Mouse (Mus musculus) brown adipose tissue, adult 24 weeks (tissue): ENCODE results near the gene Hdac4. TPM values are rescaled to one million over a fixed set of nuclear protein-coding genes. Genes with fewer than 3 reads are reported as not detected.

Experiments used
- H3K27ac ChIP-seq: fragments of 200-500 bp; replicated peaks from 2 replicates; pipeline ENCODE4 v1.5.1; 2012; ENCODE audit warnings: low read depth, mild to moderate bottlenecking, low read length
- H3K4me1 ChIP-seq: fragments of 200-500 bp; 2 replicates; pipeline ENCODE4 v1.6.1; 2012; ENCODE audit warnings: low read length, mixed read lengths; ENCODE audit not compliant: control insufficient read depth, insufficient read depth, insufficient read length
- H3K4me3 ChIP-seq: fragments of 200-500 bp; 2 replicates; pipeline ENCODE4 v1.5.1; 2012; ENCODE audit warnings: low read depth, mild to moderate bottlenecking, low read length, moderate library complexity; ENCODE audit not compliant: insufficient read depth
- polyA plus RNA-seq: library from polyadenylated mRNA; stranded (reverse); fragments of >200 nt; gene quantifications from 2 replicates; pipeline ENCODE4 v1.2.4, GENCODE M21; 2012; ENCODE audit not compliant: missing spikeins, insufficient read depth, insufficient read length

The Hdac4 gene
- polyA plus RNA-seq, 1 experiment, result 4.9 TPM

DNA sequence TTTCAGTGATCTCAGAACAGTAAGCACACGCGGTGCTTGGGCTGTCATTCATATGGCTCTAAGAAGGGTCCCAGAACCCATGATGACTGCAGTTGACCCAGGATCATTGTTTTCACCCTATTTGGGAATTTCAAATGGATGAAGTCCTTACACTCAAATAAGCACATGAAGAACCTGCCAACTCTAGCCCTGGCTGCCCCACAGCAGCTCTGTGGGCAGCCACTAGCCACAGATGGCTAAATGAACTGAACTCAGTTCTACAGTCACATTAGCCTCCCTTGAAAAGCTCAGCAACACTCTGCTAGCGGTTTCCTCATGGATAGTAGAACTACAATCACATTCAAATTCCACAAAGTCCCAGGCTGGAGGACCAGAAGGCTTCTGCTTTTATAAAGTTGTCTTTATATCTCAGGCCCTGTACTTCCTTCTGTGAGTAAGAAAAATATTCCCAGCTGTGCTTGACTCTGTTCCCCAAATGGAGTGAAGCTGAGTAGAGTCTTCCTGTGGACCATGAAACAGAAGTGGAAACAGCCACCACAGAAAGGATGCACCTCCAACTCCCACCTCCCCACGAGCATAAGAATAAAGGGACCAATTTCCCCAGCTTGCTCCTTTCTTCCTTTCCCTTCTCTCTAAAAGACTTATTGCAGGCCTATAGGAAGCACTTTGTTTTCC lies 88.9 kb downstream of the Hdac4 start:
- no peak overlapping the region for H3K27ac ChIP-seq
- H3K4me3 ChIP-seq, result no peak overlapping the region
- H3K4me1 ChIP-seq, result peaks cover 21% of the 10 kb centered on the region; the same call in 1 of the 2 replicates

DNA sequence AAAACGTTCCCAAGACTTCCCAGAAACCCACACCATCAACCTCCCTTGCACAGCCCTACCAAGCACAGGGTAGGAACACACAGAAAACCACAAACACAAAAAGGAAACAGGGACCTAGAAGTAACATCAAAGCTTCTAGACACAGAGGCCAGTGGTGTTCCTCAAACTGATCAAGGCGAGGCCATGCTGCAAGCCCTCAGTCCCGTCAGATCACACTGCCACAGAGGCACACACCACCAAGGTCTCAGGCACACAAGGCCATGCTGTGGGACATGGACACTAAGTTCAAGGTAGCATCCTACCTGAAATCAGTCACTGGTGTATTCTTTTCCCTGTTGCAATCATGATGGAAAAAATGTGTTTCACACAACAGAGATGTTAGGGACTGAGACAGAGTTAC lies 90.8 kb downstream of the Hdac4 start:
- peaks cover 20% of the 10 kb centered on the region; the same call in 1 of the 2 replicates for H3K4me1 ChIP-seq
- no peak overlapping the region for H3K27ac ChIP-seq
- H3K4me3 ChIP-seq, result no peak overlapping the region

DNA sequence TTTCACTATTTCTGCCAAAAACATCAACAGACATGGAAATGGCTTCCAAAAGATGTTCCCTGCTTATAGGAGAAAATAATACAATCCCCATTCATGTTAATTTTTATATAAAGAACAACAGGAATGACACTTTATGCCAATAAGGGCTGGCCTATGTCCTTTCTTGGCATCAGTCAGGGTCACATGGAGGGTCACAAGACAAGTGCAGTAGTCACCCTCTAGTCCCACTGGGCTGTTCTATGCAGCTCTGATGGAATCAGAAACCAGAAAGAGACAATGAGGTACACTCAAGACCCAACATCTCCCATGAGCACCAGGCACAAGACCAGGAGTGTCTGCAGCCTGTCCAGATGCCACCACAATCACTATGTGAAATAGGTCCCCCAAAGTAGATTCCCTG lies 91.5 kb downstream of the Hdac4 start:
- peaks cover 22% of the 10 kb centered on the region; the same call in 1 of the 2 replicates for H3K4me1 ChIP-seq
- no peak overlapping the region for H3K4me3 ChIP-seq
- no peak overlapping the region for H3K27ac ChIP-seq

DNA sequence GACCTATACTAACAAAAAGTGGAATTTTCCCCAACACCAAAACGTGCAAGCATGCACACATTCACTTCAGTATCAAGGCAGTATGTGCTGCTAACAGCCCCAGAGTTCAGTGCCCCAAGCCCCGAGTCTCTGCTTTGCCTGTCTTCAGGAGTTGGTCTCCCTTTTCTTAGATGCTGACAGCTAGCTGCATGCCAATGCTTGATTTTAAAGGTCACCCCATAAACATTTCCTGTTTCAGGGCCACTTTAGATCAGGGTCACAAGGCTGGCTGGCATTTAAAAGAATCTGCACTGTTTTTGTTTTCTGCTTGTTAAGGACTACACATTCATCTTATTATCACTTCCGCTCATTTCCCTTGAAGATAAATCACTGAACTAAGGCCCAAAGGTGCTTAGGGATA lies 92.1 kb downstream of the Hdac4 start:
- Histone ChIP-seq H3K27ac (no peak overlapping the region), H3K4me1 (peaks cover 22% of the 10 kb centered on the region; the same call in 1 of the 2 replicates), H3K4me3 (no peak overlapping the region)

DNA sequence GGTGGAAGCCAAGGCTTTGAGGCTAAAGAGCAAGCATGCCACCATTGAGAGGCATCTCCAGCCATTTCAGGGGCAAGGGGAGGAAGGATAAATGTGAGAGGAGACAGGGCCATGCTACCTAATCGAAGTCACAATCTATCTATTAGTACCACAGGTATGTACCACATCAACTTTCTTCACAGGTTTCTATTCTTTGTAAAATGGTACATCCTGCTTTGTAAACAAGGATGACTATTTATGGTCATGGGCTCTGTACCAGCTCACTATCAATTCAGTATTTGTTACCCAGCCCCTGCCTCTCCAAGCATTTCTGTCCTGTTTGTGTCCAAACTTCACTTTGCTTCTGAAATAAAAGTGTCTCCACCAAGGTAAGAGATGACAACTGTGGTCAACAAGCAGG lies 92.7 kb downstream of the Hdac4 start:
- Histone ChIP-seq H3K27ac (no peak overlapping the region), H3K4me1 (peaks cover 22% of the 10 kb centered on the region; the same call in 1 of the 2 replicates), H3K4me3 (no peak overlapping the region)

DNA sequence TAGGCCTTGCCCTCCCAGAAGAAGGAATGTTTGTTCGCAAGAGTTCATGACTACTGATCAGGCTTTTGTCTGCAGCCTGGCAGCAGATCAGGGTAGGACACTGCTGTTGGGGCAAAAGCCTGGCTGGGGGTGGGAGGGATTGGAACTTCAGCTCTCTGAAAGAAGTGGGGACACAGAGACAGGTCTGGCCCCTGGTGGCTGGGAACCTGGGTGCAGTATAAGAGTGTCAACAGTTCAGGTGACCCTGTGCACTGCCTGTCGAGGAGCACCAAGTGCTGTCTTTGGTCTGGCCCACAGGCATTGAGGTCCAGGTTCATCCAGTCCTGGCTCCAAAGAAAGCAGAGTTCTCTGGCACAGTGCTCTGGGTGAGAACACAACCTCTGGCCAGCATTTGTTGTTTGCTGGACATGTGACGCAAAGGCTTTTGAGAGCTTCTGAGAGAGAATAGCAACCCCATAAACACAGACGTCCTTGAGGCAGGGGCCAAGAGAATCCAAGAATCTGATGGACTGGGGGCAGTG lies 95.1 kb downstream of the Hdac4 start:
- Histone ChIP-seq H3K4me3 (no peak overlapping the region), H3K27ac (peak overlapping the region; percentile 44), H3K4me1 (peaks cover 22% of the 10 kb centered on the region; the same call in 1 of the 2 replicates)

DNA sequence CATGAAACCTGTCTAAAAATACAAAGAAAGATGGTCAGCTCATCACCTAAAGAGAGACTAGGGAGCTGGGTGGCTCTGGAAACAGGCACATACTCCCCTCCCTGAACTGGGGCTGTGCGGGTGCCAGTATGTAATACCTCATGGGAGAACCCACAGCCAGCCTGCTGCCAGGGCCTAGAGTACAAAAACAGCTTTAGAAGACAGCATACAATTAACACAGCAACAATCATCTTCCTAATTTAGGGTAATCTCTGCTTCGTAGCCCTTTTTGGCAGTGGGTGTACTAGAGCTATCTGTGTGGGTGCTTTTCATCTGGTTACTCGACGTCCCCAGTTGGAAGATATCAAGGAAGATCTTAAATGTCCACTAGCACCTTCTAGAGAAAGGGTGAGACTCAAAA lies 95.5 kb downstream of the Hdac4 start:
- peak overlapping the region; percentile 46 for H3K27ac ChIP-seq

DNA sequence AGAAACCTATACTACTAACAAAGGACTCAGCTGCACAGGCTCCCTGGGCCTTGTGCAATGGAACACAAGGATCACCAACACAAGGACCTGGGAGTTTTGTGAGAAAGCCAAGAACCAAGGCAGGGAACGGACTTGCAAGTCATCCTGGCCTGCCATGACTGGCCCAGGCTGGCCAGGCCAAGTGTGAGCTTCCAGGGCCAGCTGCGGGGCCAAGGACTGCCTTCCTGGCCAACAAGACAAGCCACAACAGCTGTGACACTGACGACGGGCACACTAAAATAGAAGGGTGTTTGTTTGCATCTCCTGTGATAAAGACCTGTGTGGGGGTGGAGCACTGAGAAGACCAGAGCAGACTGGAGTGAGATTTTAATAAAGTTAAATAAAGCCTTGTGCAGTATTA lies 96.0 kb downstream of the Hdac4 start:
- Histone ChIP-seq H3K4me1 (peaks cover 15% of the 10 kb centered on the region; the same call in 1 of the 2 replicates), H3K27ac (peak overlapping the region; percentile 55; the same call in 1 of the 2 replicates), H3K4me3 (no peak overlapping the region)

More for the DNA sequence above, 95.5 kb downstream of the Hdac4 start:
- Histone ChIP-seq H3K4me3 (no peak overlapping the region), H3K4me1 (peaks cover 20% of the 10 kb centered on the region; the same call in 1 of the 2 replicates)

DNA sequence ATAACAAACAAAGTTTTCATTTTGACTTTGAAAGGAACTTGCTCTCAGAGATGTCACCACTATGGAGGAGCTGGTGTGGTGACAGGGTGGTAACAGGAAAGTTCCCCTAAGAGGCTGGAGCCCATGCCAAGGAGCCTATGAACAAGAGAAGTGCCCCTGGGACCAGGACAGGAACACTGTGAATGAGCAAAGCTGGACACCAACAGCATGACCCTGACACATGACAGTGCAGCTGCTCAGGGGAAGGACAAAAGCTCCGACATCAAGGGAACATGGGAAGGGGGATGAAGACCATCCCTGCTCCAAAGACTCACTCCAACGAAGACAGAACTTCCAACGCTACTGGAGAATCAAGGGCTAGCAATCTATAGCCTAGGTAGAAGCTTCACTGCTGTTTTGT lies 97.0 kb downstream of the Hdac4 start:
- H3K4me1 ChIP-seq, result peaks cover 9% of the 10 kb centered on the region; the same call in 1 of the 2 replicates
- H3K27ac ChIP-seq, result no peak overlapping the region
- no peak overlapping the region for H3K4me3 ChIP-seq

DNA sequence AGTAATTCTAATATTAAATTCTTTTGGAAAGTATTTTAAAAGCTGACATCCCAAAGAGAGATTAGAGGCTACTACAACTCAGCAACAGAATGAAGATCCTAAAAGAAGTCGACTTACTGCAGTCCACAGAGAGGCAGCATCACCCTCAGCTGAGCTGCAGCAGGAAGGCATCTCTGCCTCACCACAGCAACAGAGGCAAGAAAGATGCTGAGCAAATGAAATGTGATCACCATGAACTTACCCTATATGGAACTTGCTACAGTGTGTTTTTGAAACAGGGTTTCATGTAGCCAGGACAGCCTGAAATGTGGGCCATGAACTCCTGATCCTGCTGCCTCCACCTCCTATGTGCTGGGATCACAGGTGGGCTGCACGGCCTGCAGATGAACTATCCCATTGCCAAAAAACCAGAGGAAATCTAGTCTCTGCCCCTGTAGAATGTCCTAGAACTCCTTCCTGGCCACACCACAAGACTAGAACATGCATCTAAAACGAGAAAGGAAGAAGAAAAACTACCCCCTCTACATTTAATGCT lies 98.4 kb downstream of the Hdac4 start:
- no peak overlapping the region for H3K4me3 ChIP-seq
- H3K4me1 ChIP-seq, result peaks cover 7% of the 10 kb centered on the region; the same call in 1 of the 2 replicates
- H3K27ac ChIP-seq, result no peak overlapping the region

DNA sequence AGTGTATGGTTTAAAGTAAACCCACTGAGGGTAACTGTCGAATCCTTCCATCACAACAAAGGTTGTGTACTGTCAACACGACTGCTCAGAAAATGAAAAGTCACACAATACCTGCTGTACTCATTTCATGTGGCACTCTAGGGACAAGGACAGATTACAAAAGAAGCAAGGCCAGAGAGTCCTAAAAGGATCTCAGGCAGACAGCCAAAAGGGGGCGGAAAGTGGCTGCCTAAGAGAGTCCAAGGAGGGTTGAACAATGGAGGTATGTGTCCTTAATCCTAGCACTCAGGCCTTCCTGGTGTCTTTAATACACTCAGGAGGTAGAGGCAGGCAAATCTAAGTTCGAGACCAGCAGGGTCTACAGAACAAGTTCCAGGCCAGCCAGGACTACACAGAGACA lies 103.2 kb downstream of the Hdac4 start:
- Histone ChIP-seq H3K27ac (no peak overlapping the region), H3K4me3 (no peak overlapping the region), H3K4me1 (peaks cover 4% of the 10 kb centered on the region; the same call in 1 of the 2 replicates)

DNA sequence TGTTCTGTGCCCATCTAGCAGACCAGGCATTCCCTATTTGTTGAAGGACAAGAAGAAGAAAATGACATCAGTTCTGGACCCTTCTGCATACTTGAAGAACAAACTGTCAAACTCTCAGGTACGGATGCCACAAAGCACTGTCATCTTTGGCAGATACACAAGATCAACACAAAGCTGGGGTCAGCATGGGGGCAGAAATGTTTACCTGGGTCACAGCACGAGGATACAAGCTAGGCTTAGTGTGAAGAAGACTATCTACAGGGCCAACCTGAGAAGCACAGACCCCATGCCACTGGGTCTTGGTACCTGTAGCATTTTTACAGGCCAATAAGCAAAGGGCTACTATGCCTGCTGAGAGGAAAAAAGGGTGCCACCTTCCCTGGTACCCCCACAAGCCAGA lies 107.7 kb downstream of the Hdac4 start:
- H3K4me1 ChIP-seq, result peaks cover 26% of the 10 kb centered on the region
- H3K27ac ChIP-seq, result no peak overlapping the region
- no peak overlapping the region for H3K4me3 ChIP-seq

DNA sequence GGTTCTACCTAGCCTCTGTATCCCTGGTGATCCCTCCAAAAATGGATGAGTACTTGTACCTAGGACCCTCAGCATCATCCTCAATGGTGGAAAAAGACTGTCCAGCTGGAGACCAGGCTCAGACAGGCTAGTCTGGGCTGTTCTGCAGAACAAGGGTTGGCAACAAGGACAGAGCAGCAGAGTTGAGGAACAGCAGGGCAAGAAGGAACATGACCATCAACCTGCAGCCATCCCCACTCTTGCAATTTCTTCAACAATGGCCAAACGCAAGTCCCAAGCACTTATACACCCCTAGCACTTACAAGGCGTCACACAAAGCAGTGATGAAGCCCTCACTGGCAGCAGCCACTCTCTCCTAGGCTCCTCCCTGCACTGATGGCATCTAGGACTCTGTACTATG lies 108.2 kb downstream of the Hdac4 start:
- peaks cover 28% of the 10 kb centered on the region for H3K4me1 ChIP-seq
- H3K4me3 ChIP-seq, result no peak overlapping the region
- no peak overlapping the region for H3K27ac ChIP-seq

DNA sequence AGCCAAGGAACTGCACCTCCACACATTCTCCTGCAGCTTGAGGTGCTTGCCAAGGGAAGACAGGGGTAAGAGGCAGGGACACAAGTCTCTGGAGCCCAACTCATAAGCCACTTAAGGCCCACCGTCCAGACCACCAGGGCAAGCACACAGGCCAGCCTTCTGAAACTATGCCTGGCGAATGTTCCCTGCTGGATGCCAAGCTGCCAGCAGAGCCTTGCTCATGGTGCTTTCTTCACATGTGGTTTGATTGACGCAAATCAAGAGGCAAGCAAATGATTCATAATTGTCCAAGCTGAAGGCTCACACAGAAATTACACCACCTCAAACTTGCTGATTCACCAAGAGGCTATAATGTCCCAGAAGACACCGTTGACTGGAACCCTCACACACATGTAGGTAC lies 108.7 kb downstream of the Hdac4 start:
- H3K27ac ChIP-seq, result no peak overlapping the region
- peaks cover 29% of the 10 kb centered on the region for H3K4me1 ChIP-seq
- H3K4me3 ChIP-seq, result no peak overlapping the region

DNA sequence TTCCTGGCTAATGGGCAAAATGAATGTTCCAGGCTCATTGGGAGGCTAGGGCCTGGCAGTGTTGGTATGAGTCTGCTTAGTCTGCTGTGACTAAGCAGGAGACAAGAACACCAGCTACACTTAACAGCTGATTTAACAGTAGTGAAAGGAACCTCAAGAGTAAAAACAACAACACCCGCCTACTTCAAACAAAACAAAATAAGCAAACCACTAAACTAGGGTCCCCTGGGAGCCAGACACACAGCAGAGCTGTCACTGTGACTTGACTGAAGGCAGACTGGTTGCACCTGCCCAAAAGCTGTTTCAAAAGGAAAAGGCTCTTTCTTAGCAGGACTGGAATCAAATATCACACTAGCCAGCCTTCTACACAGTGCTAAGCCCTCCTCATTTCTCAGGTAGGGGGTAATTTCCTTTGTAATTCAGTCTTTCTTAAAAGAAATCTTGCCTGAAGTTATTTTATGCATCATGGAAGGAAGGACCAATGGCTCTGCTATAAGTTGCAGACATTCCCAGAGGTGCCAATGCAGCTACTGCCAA lies 109.2 kb downstream of the Hdac4 start:
- Histone ChIP-seq H3K4me1 (peaks cover 31% of the 10 kb centered on the region), H3K4me3 (no peak overlapping the region), H3K27ac (no peak overlapping the region)
